Mouse (Mus musculus) left cerebral cortex, adult 18-20 months (tissue): ENCODE data around the gene Tmed10. TPM values are rescaled to one million over a fixed set of nuclear protein-coding genes. Genes with fewer than 3 reads are reported as not detected.

Experiments
- DNase-seq, 2 experiments: peaks; one replicate each; pipeline ENCODE4 v3.0.0; 2021 to 2022; ENCODE audit warnings: low spot score in 2 of 2, mixed read lengths in 1 of 2
- total RNA-seq, 2 experiments: library from RNA; stranded (reverse); gene quantifications; 2 replicates each; pipeline ENCODE4 v1.2.3; 2021

Tmed10 gene
- total RNA-seq, 2 experiments from 2014 or later, result 162 to 165 TPM

GRCm38 (mm10) chr12:85337567-85338311 is 36.9 kb downstream of the Tmed10 start:
- DNase-seq, result no peak

GRCm38 (mm10) chr12:85330153-85330552 is 44.5 kb downstream of the Tmed10 start:
- no peak for DNase-seq

- DNase-seq, result no peak
These were observed 66.0 kb downstream of the Tmed10 start for GRCm38 (mm10) chr12:85308651-85309050.

- peak; percentile 81 to 87 for DNase-seq
These were observed 69.3 kb downstream of the Tmed10 start for GRCm38 (mm10) chr12:85305247-85305892.

GRCm38 (mm10) chr12:85304725-85305124 is 69.9 kb downstream of the Tmed10 start:
- no peak for DNase-seq

GRCm38 (mm10) chr12:85303256-85303655 is 71.4 kb downstream of the Tmed10 start:
- no peak for DNase-seq

GRCm38 (mm10) chr12:85298835-85299180 is 75.8 kb downstream of the Tmed10 start:
- DNase-seq, result no peak

GRCm38 (mm10) chr12:85298127-85298834 is 76.4 kb downstream of the Tmed10 start:
- DNase-seq, result no peak

- DNase-seq, result no peak
These were observed 77.2 kb downstream of the Tmed10 start for GRCm38 (mm10) chr12:85297345-85297997.

GRCm38 (mm10) chr12:85296915-85297314 is 77.7 kb downstream of the Tmed10 start:
- DNase-seq, result no peak

GRCm38 (mm10) chr12:85295506-85295905 is 79.1 kb downstream of the Tmed10 start:
- DNase-seq, result no peak

GRCm38 (mm10) chr12:85292906-85293305 is 81.7 kb downstream of the Tmed10 start:
- no peak for DNase-seq

- no peak for DNase-seq
These were observed 82.4 kb downstream of the Tmed10 start for GRCm38 (mm10) chr12:85292288-85292687.

GRCm38 (mm10) chr12:85291541-85291940 is 83.1 kb downstream of the Tmed10 start:
- no peak for DNase-seq

GRCm38 (mm10) chr12:85290633-85291032 is 84.0 kb downstream of the Tmed10 start:
- DNase-seq, result no peak

Other genes with a start within 250 kb of the Tmed10 start
- 10 to 100 TPM; 31.4 to 32.8 TPM for gene Rps6kl1, start 223.6 kb downstream of the Tmed10 start, total RNA-seq
- gene Pgf, start 197.1 kb downstream of the Tmed10 start, total RNA-seq, result 1 to 10 TPM; 2.5 to 3.0 TPM
- gene Eif2b2, start 155.4 kb downstream of the Tmed10 start, total RNA-seq, result 10 to 100 TPM; 63.4 to 67.2 TPM
- 10 to 100 TPM; 17.5 TPM for gene Mlh3, start 104.2 kb downstream of the Tmed10 start, total RNA-seq
- 10 to 100 TPM; 33.2 to 36.4 TPM for gene Acyp1, start 86.4 kb downstream of the Tmed10 start, total RNA-seq
- gene Zc2hc1c, start 86.3 kb downstream of the Tmed10 start, total RNA-seq, result 1 to 10 TPM; 2.3 to 2.8 TPM
- 10 to 100 TPM; 35.7 to 36.3 TPM for gene Nek9, start 35.5 kb downstream of the Tmed10 start, total RNA-seq
- 10 to 100 TPM; 65.4 to 77.2 TPM for gene Fos, start 99.0 kb upstream of the Tmed10 start, total RNA-seq
- 10 to 100 TPM; 74.8 to 77.6 TPM for gene Jdp2, start 224.2 kb upstream of the Tmed10 start, total RNA-seq